Mouse (Mus musculus) bone marrow macrophage, adult 2 months (primary cell): ENCODE measurements around the gene Mknk2.

ENCODE experiments used
- CTCF ChIP-seq: IDR thresholded peaks from 2 replicates; pipeline ENCODE4 v1.5.1; 2012; ENCODE audit warnings: low read depth, mild to moderate bottlenecking, low read length, moderate library complexity
- POLR2A ChIP-seq: IDR thresholded peaks from 2 replicates; pipeline ENCODE4 v1.6.1; 2012; ENCODE audit warnings: mild to moderate bottlenecking, low read depth, low read length, borderline replicate concordance

GRCm38 (mm10) chr10:80622661-80623456, 55.1 kb downstream of the Mknk2 start, which contains the start of gene Csnk1g2:
- no peak for TF ChIP-seq CTCF
- no peak for TF ChIP-seq POLR2A
